Mouse (Mus musculus) heart, adult 11 months (tissue): ENCODE data around the gene Nup54.

Experiments
- DNase-seq: peaks from one replicate; pipeline ENCODE4 v3.0.0; 2022

The Nup54 gene

GRCm38 (mm10) chr5:92411461-92412140 is 23.4 kb downstream of the Nup54 start:
- DNase-seq, result peak; percentile 68

- peak; percentile 51 for DNase-seq
Measured at GRCm38 (mm10) chr5:92410486-92410885, 24.5 kb downstream of the Nup54 start.

GRCm38 (mm10) chr5:92409361-92410155 is 25.5 kb downstream of the Nup54 start:
- DNase-seq, result peak; percentile 87

GRCm38 (mm10) chr5:92404400-92404678 is 30.7 kb downstream of the Nup54 start:
- no peak for DNase-seq

- DNase-seq, result peak; percentile 79
Measured at GRCm38 (mm10) chr5:92403562-92404399, 31.2 kb downstream of the Nup54 start.

- peak; percentile 92 for DNase-seq
Measured at GRCm38 (mm10) chr5:92402816-92403215, 32.2 kb downstream of the Nup54 start.

- peak; percentile 96 for DNase-seq
Measured at GRCm38 (mm10) chr5:92398153-92398552, 36.9 kb downstream of the Nup54 start.

DNA sequence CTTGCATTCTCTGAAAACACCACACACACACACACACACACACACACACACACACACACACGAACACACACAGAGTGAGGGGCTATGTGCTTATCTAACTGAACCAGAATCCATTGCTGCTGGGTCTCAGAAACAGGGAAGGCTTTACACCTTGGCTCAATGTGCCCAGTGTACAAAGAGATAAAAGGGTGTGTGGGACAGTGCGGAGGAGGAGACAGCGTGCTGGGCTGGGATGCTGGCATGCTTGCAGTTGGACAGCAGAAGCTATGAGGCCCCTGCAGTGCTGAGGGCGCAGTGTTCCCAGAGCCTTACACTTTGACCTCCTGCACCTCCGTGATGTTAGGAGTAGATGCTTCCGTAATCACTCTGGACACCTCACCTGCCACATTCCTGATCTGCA is 38.5 kb downstream of the Nup54 start:
- peak; percentile 88 for DNase-seq

- DNase-seq, result no peak
Measured at GRCm38 (mm10) chr5:92395764-92396163, 39.3 kb downstream of the Nup54 start.

GRCm38 (mm10) chr5:92393863-92394262 is 41.2 kb downstream of the Nup54 start:
- DNase-seq, result no peak

DNA sequence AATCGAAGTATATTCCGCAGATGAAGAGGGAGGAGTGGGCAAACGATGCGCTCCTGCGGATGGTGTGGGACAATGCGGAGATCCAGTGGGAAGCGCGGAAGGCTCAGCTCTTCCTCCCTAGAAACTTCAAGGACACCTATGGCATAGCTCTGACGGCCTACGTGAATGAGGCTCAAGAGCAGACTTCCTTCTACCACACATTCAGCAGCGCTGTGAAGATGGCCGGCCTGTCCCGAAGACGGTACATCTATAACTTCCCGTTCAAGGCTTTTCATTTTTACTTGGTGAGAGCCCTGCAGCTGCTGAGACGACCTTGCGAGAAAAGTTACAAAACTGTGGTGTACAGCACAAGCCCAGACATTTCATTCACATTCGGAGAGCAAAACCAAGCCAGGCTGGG is 42.5 kb downstream of the Nup54 start:
- DNase-seq, result no peak

GRCm38 (mm10) chr5:92390615-92391014 is 44.4 kb downstream of the Nup54 start:
- peak; percentile 97 for DNase-seq

DNA sequence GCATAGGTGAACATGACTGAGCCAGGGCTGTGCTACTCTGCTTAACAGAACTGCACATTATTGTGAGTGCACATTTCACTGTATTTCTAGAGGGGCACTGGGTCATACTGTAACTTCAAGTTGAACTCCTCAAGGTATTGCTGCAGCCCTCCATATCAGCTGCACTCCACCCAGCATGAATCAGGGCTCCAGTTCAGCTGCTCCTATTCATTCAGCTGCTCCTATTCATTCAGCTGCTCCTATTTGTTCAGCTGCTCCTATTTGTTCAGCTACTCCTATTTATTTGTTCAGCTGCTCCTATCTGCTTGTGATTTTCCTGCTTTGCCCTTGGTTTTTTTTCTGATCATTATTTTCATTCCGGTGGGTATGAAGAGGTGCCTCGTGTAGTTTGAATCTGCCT is 45.0 kb downstream of the Nup54 start:
- no peak for DNase-seq

DNA sequence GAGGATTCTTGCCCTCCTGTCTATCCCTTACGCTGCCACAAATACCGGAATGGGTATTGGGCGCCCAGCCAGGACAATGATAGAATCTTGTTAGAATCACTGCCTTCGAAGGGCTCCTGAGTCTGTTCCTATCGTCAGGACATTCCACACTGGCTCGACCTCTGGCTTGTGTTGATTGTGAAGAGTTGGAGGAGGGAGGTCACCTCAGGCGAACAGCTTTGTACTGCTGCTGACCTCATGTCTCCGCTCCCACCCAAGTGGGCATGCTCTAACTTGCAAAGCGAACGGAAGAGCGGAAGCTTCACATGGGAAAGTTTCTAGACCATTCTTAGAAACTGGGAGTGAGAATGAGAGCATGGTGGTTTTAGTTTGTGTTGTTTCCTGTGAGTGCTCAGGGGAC is 47.6 kb downstream of the Nup54 start:
- DNase-seq, result peak; percentile 98

DNA sequence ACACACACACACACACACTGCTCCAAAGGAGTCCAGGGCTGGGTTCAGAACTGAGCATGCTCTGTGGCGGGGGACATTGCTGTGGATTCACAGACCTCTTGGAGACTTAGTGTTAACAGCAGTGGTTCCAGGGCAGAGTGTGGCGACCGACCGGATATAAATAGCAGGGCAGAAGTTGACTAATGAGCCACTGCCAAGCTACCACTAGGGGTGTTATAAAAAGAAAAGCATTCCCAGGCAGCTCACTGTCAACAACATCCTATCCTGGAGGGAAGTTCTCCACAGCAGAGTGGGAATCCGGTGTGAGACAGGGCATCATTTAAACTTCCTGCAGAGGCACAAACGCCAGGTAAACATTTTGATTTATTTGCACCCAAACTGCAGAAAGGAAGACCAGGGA is 48.4 kb downstream of the Nup54 start:
- DNase-seq, result peak; percentile 98

GRCm38 (mm10) chr5:92386102-92386501 is 48.9 kb downstream of the Nup54 start:
- DNase-seq, result peak; percentile 97

DNA sequence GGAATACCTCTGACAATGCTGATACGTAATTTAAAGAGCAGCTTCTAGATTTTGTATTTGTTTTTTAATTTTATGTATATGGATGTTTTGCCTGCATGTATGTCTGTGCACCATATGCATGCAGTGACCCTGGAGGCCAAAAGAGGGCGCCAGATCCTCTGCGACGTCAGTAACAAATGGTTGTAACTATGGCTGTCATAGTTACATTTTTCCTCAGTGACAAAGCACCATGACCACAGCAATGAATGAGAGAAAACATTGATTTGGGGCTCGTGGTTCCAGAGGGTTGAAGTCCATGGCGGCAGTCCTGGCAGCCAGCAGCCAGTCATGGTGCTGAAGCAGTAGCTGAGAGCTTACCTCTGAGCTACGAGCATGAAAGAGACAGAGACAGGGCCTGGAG is 50.2 kb downstream of the Nup54 start:
- peak; percentile 87 for DNase-seq

- peak; percentile 92 for DNase-seq
Measured at GRCm38 (mm10) chr5:92383747-92384146, 51.3 kb downstream of the Nup54 start.

GRCm38 (mm10) chr5:92382349-92382679 is 52.7 kb downstream of the Nup54 start:
- DNase-seq, result no peak

GRCm38 (mm10) chr5:92381550-92382348 is 53.3 kb downstream of the Nup54 start:
- peak; percentile 95 for DNase-seq

DNA sequence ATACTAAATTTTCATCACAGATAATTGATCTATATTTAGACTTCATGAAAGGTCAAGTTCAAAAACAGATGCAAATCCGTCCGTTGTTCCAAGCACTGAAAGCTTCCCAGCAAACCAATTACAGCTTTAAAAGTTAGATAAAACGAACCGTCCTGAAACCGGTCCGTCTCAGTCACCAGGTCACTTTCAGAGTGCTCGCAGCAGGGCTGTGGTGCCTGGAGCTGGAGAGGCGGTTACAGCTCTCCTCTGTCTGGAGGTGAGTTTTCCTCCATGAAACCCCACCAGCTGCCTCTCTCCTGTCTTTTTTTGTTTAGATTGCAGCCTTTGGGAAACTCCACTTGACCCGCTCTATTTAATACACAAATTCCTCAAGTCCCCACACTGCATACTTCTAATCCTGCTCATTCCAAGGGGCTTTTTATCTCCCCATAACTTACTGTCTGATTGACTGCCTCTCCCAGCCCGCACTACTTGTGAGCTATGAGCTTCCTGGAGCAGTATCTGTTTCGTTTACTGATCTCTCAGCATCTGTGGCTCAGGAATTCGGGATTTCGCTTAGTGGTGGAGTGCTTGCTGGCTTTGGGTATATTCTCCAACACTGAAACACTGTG is 58.1 kb downstream of the Nup54 start:
- peak; percentile 93 for DNase-seq

- DNase-seq, result peak; percentile 97
Measured at GRCm38 (mm10) chr5:92375368-92375767, 59.7 kb downstream of the Nup54 start.
